Mouse (Mus musculus) MEL-GATA-1-ER (cell line): Measurements from ENCODE around the gene Tmem8.
A peak's percentile ranks its signal among the peaks of the same experiment; 100 is the strongest.
"Not testable (repeated sequence)": the region's sequence is repeated elsewhere in the genome, so short reads cannot be mapped to it uniquely, and the experiment has no call there.

Experiments
- DNase-seq: peaks from one replicate; pipeline ENCODE4 v3.0.0-alpha.2; 2012; ENCODE audit warnings: low read depth; ENCODE audit errors: extremely low read depth

Tmem8 gene

DNA sequence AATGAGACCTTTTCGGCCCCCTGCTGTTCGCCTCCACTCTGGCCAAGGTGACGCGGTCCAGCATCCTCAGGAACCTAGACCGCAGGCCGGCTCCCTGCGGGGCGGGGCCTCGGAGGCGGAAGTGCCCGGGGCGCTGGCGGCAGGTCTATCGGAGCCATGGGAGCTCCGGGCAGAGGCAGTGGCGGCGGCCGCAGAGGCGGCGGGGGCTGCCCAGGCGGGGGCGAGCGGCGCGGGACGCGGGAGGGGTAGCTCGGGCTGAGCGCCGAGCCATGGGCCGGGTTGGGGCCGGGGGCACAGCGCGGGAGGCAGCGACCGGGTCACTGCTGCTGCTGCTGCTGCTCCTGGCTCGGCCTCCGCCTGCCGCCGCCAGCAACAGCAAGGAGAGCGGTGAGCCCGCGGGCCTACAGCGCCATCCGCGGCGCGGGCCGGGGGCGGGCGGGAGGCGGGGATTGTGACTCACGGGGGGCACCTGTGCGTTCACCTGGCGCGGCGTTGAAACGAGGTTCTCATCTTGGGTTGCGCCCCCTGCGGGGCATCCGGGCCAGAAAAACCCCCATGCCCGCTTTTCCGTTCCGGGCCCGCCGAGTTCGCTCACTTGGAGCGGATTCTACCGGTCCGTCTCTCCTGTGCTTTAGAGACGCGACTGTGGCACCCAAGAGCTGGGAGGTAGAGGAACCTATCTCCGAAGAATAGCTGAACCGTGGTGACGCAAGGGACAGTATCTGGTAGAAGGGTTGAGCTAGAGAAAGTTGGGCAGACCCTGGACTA lies at the start of gene Tmem8:
Gene Tmem8 (plus strand): TSS at position 119 of the 768 bp plus-strand sequence.
- no peak for DNase-seq

DNA sequence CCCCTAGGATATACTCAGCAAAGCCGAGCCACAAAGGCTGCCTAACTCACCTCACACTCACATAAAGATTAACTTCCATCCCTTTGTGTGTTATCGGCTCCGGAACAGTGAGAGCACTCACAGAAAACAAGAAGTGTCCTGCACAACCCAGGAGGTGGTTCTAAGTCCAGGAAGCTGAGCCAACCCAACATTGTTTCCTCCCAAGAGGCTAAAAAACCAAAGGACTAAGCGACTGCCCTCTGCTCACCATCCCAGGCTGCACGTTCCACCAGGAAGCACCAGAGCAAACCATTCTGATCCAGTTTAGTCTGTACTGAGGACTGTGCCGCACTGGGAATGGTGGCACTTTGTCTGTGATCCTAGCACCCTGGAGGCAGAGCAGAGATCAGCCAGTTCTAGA lies 48.2 kb upstream of the Tmem8 start:
- DNase-seq: no peak

GRCm38 (mm10) chr17:26066488-26067020 lies 46.5 kb upstream of the Tmem8 start:
- no peak for DNase-seq

DNA sequence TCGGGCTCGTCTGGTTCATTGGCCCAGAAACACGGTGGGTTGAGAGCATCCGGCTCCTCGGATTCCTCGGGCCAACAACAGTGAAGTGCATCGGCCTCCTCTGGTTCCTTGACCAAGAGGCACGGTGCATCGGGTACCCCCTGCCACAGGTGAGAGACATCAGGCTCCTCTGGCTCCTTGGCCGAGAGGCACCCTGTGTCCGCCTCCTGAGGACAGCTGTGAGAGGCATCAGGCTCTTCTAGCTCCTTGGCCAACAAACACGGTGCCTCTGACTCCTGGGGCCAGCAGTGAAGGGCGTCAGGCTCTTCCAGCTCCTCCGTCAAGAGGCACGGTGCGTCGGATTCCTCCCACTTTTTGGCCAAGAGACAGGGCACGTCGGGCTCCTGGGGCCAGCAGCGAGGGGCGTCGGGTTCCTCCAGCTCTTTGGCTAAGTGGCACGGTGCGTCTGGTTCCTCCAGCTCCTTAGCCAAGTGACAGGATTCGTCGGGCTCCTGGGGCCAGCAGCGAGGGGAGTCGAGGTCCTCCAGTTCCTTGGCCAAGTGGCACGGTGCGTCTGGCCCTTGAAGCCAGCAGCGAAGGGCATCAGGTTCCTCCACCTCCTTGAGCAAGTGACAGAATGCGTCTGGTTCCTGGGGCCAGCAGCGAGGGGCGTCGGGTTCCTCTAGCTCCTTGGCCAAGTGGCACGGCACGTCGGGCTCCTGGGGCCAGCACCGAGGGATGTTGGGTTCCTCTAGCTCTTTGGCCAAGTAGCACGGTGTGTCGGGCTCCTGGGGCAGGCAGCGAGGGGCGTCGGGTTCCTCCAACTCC lies 44.9 kb upstream of the Tmem8 start:
- DNase-seq: no peak

DNA sequence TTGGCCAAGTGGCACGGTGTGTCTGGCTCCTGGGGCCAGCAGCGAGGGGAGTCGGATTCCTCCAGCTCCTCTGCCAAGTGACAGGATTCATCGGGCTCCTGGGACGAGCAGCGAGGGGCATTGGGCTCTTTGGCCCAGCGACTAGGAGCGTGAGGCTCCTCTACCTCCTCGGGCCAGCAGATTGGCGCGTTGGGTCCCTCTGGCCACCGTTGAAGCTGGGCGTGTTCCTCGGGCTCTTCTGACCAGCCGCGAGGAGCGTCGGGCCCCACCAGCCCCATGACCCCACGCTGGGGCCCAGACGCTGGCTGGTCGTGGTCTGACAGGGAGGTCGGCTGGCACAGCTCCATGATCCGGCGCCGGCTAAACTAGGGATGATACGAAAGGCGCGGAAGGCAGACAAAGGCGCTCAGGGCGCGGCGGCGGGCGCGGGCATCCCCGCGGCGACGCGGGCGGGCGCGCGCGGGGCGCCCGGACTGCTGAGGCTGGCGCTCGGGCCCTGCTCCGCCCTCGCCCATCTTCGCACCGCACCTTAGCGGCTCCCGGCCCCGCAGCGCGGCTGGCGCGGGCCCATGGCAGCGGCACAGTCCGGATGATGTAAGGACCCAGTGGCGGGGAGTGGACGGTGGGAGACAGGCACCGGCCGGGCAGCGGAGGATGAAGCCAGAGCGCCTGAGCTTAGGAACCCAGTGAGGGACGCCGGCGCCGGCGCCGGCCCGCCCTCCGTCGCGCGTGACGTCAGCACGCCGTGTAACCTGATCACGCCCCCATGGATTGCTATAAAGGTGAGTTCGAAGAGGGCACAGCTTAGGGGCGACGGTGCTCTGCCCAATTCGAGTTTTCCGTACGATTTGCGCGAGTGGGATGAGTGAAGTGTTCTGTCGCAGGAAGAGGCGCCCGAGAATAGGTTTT lies 44.0 kb upstream of the Tmem8 start, which contains the start of gene Rab11fip3:
Gene Rab11fip3 (minus strand): TSS at position 725 of the 909 bp plus-strand sequence.
- DNase-seq: peak; percentile 69

- no peak for DNase-seq
Observed at GRCm38 (mm10) chr17:26070136-26070535, 43.0 kb upstream of the Tmem8 start.

DNA sequence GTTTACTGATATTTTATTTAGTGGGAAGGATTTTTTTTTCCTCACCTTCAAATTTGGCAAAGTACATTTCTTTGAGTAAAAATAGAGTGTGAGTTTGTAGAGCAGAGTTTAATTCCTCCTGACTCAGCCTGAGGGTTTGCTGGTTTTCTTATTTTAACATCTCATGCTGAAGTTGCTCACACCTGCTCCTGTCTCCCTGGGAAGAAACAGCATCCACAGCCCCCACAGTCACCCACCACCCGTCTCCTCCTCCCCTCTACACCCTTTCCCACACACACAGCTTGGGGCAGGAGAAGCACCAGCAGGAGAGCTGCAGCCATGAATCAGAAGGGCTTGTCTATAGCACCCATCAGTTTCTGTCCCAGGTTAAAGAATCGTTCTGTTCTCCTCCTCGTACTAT lies 37.9 kb upstream of the Tmem8 start:
- DNase-seq: no peak

DNA sequence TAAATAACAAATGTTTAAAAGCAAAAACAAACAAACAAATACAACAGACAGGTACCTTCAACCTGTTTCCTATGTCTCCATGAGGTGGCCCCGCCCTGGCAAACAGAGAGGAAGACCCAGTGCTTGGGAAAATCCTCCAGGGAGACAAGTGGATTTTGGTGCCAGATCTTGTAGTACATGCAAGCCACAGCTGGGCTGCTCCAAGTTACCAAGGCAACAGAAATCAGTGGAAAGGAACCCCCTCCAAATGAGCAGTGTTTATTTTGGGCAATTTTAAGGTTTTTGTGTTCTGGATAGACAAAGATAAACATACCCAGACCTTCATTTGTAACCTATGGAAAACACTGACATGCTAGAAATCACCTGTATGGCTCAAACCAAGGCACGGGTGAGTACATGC lies 34.2 kb upstream of the Tmem8 start:
- DNase-seq: no peak

DNA sequence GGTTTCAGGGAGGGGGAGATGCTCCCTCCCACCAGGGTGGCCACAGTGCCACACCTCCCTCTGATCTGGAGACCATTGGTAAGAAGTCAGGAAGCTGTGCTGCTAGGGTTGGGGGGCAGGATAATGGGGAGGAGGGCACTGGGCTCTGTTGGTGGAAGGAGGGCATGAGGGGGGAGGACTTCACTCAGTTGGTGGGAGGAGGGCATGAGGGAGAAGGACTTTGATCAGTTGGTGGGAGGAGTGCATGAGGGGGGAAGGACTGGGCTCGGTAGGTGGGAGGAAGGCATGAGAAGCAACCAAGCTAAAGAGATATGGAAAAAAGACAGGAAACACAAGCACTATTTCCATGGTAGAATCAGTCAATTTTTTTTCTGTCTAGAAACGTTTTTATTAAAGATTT lies 32.2 kb upstream of the Tmem8 start:
- DNase-seq: no peak

- no peak for DNase-seq
Observed at GRCm38 (mm10) chr17:26087059-26087564, 26.0 kb upstream of the Tmem8 start.

GRCm38 (mm10) chr17:26089905-26090632 lies 23.0 kb upstream of the Tmem8 start, which contains the start of gene Decr2:
Decr2 (minus strand) TSS chr17:26090337.
- DNase-seq: peak; percentile 86

- DNase-seq: no peak
Observed at GRCm38 (mm10) chr17:26094531-26095110, 18.5 kb upstream of the Tmem8 start.

DNA sequence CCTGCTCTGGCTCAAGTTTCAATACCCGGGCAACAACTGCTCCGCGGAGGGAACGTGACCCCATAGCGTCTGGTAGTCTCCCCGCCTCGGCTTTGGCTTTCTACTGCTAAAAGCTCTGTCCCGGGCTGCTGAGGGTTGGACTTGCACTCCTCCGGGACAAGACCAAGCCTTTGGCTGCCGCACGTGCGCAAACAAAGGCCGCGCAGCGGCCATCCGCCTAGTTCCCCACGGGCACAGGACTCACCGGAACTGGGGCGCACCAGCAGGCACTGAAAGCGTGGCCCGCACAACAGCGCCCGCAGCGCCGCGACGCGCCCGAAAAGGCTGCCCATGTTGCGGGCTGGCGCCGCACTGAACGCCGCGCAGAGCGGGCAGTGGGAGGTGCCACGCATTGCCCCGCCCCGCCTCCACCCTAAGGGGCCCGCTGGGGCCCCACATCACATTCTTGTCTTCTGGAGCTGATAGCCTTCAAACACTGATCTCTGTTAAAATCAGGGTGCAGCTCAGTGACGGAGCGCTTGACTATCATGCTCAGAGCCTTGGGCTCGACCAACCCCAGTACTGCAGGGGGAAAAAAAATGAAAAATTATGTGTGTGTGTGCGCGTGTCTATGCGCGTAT lies 17.9 kb upstream of the Tmem8 start, which contains the start of gene Nme4:
Gene Nme4 (minus strand): TSS at position 482 of the 620 bp plus-strand sequence.
- no peak for DNase-seq

DNA sequence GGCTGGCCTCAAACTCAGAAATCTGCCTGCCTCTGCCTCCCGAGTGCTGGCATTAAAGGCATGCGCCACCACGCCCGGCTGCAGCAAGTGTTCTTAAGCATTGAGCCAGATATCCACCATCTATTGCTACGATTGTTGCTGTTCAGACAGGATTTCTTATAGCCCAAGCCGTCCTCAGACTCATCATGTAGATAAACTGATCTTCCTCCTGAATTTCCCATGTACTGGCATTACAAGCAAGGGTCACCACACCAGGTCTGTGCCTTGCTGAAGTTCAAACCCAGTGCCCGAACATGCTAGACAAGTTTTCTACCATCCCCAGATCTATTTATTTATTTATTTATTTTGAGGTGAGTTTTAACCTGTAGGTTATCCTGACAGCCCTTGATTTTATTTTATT lies 14.6 kb upstream of the Tmem8 start:
- DNase-seq: no peak

- DNase-seq: not testable (repeated sequence)
Observed at GRCm38 (mm10) chr17:26099316-26099715, 13.8 kb upstream of the Tmem8 start.

GRCm38 (mm10) chr17:26100166-26100565 lies 12.9 kb upstream of the Tmem8 start:
- no peak for DNase-seq

- DNase-seq: no peak
Observed at GRCm38 (mm10) chr17:26101478-26101877, 11.6 kb upstream of the Tmem8 start.

- no peak for DNase-seq
Observed at GRCm38 (mm10) chr17:26105619-26106018, 7.5 kb upstream of the Tmem8 start.

DNA sequence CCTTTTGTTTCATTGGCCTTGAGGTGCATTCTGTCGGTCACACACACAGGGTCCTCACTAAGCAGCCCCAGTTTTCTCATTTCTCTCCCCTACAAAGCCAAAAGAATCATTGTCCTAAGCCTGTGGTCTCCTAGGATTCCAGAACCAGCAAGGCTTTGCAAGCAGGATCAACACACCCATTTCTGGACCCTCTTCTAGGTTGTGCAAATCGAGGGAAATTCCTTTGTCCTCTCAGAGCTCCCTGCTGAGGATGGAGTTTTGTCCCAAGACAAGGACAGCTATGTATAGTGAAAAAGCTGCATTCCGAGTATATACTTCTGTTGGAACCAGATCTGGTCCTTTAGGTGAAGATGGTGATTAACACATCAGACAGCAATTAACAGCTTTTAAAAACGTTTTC lies 2.9 kb upstream of the Tmem8 start:
- DNase-seq: no peak
